Mouse (Mus musculus) CD4-positive, CD25-positive, alpha-beta regulatory T cell, adult 9 weeks (primary cell): ENCODE results near the gene Il17re. TPM values are rescaled to one million over a fixed set of nuclear protein-coding genes. Genes with fewer than 3 reads are reported as not detected.

ENCODE experiments used
- polyA plus RNA-seq: library from polyadenylated mRNA; unstranded; fragments of 100-300 nt; shearing (Covaris generic); gene quantifications from one replicate; pipeline ENCODE4 v1.2.1, GENCODE M21; 2017

Gene Il17re
- polyA plus RNA-seq = 0.25 TPM

DNA sequence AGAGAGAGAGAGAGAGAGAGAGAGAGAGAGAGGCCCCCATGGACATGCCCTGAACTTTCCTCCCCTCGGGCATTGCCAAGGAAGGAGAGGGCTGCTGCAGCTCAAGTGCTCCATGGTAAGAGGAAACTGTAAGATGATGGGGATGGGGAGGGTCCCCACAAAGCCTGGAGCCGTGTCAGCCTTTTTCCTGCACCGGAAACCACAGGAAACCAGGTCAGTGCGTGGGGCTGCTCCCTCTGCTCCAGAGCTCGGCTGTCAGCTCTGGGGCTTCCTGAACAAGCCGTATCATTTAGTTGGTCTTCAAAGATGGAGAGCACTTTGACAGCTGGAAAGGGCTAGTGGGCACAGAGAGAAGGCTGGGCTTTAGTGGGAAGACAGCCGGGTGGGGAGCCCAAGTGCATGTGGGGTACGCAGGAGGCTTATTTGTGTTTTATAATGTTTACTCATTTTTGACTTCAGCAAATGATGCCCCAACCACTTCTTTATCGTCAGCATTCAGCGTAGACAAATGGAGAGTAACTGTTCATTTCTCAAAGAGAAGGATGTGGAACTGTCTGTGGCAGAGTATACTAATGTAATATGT is at the start of gene Il17re:
Gene Il17re (plus strand): TSS at position 533 of the 583 bp plus-strand sequence.

DNA sequence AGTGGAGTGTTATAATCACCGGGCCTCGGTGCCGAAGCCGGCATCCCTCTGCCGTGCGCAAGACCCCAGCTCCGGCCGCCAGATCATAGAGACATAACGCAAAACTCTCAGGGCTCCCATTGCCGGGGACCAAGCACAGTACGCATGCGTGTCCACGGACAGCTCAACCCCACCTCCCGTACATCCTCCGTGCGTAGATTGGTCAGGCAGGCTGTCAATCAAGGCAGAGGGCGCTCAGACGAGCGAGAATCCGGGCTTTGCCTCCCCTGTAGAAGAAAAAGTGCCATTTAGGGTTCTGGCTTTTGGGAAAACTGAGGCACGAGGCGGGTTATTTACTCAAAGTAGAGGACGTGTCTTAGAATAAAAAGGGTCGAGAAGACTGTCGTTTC is 39.1 kb upstream of the Il17re start, which contains the start of gene Rpusd3:
Gene Rpusd3 (minus strand): TSS at position 142 of the 389 bp plus-strand sequence.

DNA sequence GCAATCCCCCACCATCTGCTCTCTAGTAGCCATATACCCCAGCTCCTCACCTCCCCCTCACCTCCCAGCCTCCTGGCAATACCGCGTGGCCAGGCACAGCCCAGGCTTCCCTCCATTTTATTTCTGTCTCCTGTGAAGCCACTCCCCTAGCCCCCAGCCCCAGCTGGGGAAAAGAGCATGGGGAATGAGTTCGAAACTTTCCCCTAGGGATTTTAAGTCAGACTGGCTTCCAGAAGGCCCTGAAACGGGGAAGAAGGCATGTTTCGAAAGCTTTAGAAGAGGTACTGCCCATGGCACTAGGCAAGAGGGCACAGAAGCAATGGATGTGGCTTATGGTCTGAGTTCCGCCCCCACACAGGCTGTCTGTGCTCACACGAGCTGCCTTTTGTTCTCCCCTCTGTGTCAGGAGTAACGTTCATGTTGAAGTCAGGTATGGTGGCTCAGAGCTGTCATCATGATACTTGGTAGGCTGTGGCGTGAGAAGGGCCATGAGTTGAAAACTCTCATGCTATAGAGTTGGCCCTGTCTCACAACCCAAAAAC is 22.5 kb upstream of the Il17re start, which contains the start of gene Cidec:
Gene Cidec (minus strand): TSS at position 97 of the 542 bp plus-strand sequence.

DNA sequence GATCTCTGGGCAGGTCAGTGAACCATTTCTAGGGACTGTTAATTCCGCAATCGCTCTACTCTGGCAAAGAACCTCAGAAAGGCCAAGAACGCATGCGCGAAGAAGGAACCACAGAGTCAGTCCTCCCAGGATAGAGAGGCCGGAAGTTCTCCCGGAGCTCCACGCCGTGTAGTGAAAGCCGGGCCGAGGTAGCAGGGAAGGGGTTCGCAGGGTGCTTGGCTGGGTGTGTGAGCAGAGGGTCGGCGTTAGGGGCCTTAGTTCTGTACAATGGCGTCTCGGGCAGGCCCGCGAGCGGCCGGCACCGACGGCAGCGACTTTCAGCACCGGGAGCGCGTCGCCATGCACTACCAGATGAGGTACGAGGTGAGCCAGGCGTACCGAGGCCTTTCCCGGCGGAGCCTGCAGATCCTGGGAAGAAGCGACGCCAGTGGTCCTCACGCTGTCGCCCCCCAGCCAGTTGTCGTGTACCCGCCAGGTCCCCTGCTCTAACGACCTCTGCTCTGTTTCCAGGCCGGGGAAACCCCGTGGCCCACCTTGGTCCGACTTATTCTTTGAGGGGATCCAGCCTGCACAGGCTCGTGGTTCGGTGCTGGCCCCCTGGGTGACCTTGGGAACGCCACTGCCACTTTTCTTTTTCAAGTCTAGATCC is 15.7 kb upstream of the Il17re start, which contains the start of gene Jagn1:
Gene Jagn1 (plus strand): TSS at position 128 of the 649 bp plus-strand sequence.

DNA sequence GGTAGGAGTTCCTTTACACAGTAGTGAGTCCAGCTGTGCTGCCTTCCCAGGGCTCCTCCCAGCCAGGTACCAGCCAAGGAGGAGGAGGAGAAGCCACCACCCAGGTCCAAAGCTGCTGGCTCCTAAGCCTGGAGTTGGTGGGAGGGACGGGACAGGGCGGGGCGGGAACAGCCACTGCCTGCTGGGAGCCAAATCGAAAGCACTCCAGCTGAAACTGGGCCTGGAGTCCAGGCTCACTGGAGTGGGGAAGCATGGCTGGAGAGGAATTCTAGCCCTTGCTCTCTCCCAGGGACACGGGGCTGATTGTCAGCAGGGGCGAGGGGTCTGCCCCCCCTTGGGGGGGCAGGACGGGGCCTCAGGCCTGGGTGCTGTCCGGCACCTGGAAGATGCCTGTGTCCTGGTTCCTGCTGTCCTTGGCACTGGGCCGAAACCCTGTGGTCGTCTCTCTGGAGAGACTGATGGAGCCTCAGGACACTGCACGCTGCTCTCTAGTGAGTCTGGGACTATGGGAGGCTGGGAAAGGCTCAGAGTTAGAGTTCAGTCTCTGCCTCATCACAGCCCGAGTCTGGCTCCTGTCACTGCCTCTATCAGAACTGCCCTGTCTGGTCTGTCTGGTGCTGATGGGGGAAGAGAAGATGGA is 13.1 kb downstream of the Il17re start, which contains the start of gene Il17rc:
Gene Il17rc (plus strand): TSS at position 131 of the 640 bp plus-strand sequence.

DNA sequence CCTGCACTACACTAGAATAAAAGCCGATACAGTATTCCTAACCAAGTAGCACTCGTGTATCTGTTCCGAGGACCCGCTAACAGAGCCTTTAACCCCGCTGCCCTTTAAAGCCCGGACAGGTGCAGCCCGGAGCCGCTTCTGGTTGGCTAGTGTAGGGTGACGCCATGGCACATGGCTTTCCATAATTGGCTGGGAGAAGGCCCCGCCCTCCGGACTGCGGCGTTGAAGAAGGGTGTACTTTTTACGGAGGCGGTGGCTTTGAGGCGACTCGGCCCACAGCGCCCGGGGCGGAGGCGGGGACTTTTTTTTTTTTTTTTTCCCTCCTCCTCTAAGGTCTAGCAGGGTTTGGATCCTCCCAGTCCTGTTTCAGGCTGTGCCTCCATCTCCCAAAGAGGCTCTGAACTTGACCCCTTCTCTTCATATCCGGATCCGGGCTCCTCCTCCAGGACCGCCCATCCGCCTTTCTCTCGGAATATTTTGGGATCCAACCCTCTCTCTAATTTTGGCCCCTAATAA is 24.9 kb downstream of the Il17re start, which contains the start of gene Creld1:
Gene Creld1 (plus strand): TSS at position 198 of the 516 bp plus-strand sequence.

DNA sequence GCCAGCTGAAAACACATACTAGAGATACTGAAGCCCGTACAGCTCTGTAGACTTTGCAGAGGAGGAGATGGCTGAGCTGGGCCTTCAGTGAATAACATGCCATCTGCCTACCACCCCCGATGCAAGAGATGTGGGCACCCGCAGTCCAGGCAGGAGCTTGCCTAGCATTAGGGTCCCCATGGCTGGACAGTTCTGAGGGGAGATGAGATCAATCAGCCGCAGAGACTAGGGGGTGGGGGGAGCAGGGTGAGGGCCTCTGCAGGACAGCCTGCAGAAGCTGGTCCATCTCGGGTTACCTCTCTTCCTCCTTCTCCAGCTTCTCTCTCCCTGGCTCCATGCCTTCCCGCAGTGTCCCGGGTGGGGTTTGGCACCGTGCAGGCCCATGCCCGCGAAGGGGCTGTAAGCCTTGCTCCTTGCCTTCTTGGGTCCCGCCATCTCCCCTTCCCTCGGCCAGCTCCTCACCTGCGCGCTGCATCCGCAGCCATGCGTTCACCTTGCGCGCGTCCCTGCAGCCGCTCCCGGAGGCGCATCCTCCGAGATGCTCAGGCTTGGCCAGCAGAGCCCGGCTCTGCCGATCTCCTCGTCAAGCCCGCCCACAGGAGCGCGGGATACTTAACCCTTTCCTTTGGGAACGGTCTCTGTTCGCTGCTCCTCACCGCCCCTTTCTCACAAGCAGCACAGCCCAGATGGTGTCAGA is 43.3 kb downstream of the Il17re start, which contains the start of gene Prrt3:
Gene Prrt3 (minus strand): TSS at position 544 of the 697 bp plus-strand sequence.

Other genes starting within 250 kb of the Il17re start
- 19.5 TPM for gene Mtmr14, start 220.6 kb upstream of the Il17re start, polyA plus RNA-seq
- not detected for gene Cpne9, start 176.2 kb upstream of the Il17re start, polyA plus RNA-seq
- gene Brpf1, start 151.3 kb upstream of the Il17re start, polyA plus RNA-seq = 37.0 TPM
- gene Ogg1, start 131.5 kb upstream of the Il17re start, polyA plus RNA-seq = 14.3 TPM
- 2.7 TPM for gene Camk1, start 114.5 kb upstream of the Il17re start, polyA plus RNA-seq
- 66.9 TPM for gene Tada3, start 80.6 kb upstream of the Il17re start, polyA plus RNA-seq
- gene Arpc4, start 80.4 kb upstream of the Il17re start, polyA plus RNA-seq = 593 TPM
- 16.9 TPM for gene Ttll3, start 69.2 kb upstream of the Il17re start, polyA plus RNA-seq
- gene Rpusd3, start 39.1 kb upstream of the Il17re start, polyA plus RNA-seq = 19.9 TPM
- not detected for gene Cidec, start 22.7 kb upstream of the Il17re start, polyA plus RNA-seq
- gene Jagn1, start 15.9 kb upstream of the Il17re start, polyA plus RNA-seq = 71.0 TPM
- gene Il17rc, start 12.9 kb downstream of the Il17re start, polyA plus RNA-seq = 0.65 TPM
- gene Creld1, start 24.8 kb downstream of the Il17re start, polyA plus RNA-seq = 12.5 TPM
- gene Prrt3, start 43.4 kb downstream of the Il17re start, polyA plus RNA-seq = 0.25 TPM
- gene Emc3, start 73.2 kb downstream of the Il17re start, polyA plus RNA-seq = 115 TPM
- 1.9 TPM for gene Fancd2, start 73.2 kb downstream of the Il17re start, polyA plus RNA-seq
- gene Fancd2os, start 142.2 kb downstream of the Il17re start, polyA plus RNA-seq = not detected
- 290 TPM for gene Brk1, start 146.3 kb downstream of the Il17re start, polyA plus RNA-seq
- gene Vhl, start 165.5 kb downstream of the Il17re start, polyA plus RNA-seq = 23.3 TPM
- 57.2 TPM for gene Irak2, start 180.0 kb downstream of the Il17re start, polyA plus RNA-seq
- gene Tatdn2, start 238.6 kb downstream of the Il17re start, polyA plus RNA-seq = 0.83 TPM